Mouse (Mus musculus) brain, embryonic 14.5 days (tissue): ENCODE measurements at regions not wholly inside any gene's neighbourhood (a gene's known extent, or its start where the extent isn't known, plus 50 kb on each side); places are given as distances from the start of the nearest gene placed in this dataset.

Experiments
- CTCF ChIP-seq: fragments of 200-500 bp; IDR thresholded peaks from 2 replicates; pipeline ENCODE4 v1.5.1; 2012; ENCODE audit warnings: inconsistent platforms, mild to moderate bottlenecking, moderate library complexity, borderline replicate concordance; ENCODE audit not compliant: insufficient read depth, insufficient read length; ENCODE audit errors: extremely low read depth
- POLR2A ChIP-seq: fragments of 200-500 bp; IDR thresholded peaks from 2 replicates; pipeline ENCODE4 v1.6.1; 2012; ENCODE audit warnings: mild to moderate bottlenecking, inconsistent platforms, borderline replicate concordance; ENCODE audit not compliant: poor library complexity, insufficient read depth, insufficient read length, severe bottlenecking; ENCODE audit errors: extremely low read depth

GRCm38 (mm10) chr17:91226378-91226777 lies 133.5 kb upstream of the Nrxn1 start:
- TF ChIP-seq POLR2A (no peak), CTCF (no peak)
